Mouse (Mus musculus) embryonic facial prominence, embryonic 15.5 days (tissue): Measurements from ENCODE around the gene Slit3. TPM values are rescaled to one million over a fixed set of nuclear protein-coding genes. Genes with fewer than 3 reads are reported as not detected.
A peak's percentile ranks its signal among the peaks of the same experiment; 100 is the strongest.

ENCODE experiments used
- ATAC-seq: fragments of 200-750 bp; cut with Nextera tagmentation; 2 replicates; pipeline ENCODE4 v1.8.0; 2017; ENCODE audit warnings: low read depth, moderate TSS enrichment; ENCODE audit not compliant: insufficient number of reproducible peaks, low FRiP score, low TSS enrichment
- H3K27ac ChIP-seq: fragments of 300-500 bp; sonication (generic); replicated peaks from 2 replicates; pipeline ENCODE4 v1.5.1; 2015; ENCODE audit warnings: mild to moderate bottlenecking, inconsistent platforms
- H3K27me3 ChIP-seq: fragments of 300-500 bp; sonication (generic); 2 replicates; pipeline ENCODE4 v1.6.1; 2015; ENCODE audit warnings: inconsistent platforms
- H3K36me3 ChIP-seq: fragments of 300-500 bp; sonication (generic); 2 replicates; pipeline ENCODE4 v1.6.1; 2015; ENCODE audit warnings: mild to moderate bottlenecking, inconsistent platforms
- H3K4me1 ChIP-seq: fragments of 300-500 bp; sonication (generic); 2 replicates; pipeline ENCODE4 v1.6.1; 2015; ENCODE audit warnings: inconsistent platforms
- H3K4me2 ChIP-seq: fragments of 300-500 bp; sonication (generic); replicated peaks from 2 replicates; pipeline ENCODE4 v1.6.1; 2015; ENCODE audit warnings: mild to moderate bottlenecking, inconsistent platforms
- H3K4me3 ChIP-seq: fragments of 300-500 bp; sonication (generic); replicated peaks from 2 replicates; pipeline ENCODE4 v1.5.1; 2015; ENCODE audit warnings: mild to moderate bottlenecking, inconsistent platforms
- H3K9ac ChIP-seq: fragments of 300-500 bp; sonication (generic); 2 replicates; pipeline ENCODE4 v1.6.1; 2015; ENCODE audit warnings: inconsistent platforms
- H3K9me3 ChIP-seq: fragments of 300-500 bp; sonication (generic); replicated peaks from 2 replicates; pipeline ENCODE4 v1.6.1; 2016; ENCODE audit warnings: inconsistent platforms
- WGBS: fragments of 180-500 bp; shearing (Covaris S2); methylation state at CpG from one replicate; pipeline ENCODE4 v1.1.7; 2015; 5-methylcytosine and 5-hydroxymethylcytosine counted together
- polyA plus RNA-seq: library from polyadenylated mRNA; unstranded; fragments of >200 nt; fragmentation: Nextera tagmentation; extraction: Ambion mirVana; gene quantifications from 2 replicates; pipeline ENCODE4 v1.2.1, GENCODE M21; 2015

Slit3 gene
- polyA plus RNA-seq, 1 experiment from 2014 or later, result 27.6 TPM

DNA sequence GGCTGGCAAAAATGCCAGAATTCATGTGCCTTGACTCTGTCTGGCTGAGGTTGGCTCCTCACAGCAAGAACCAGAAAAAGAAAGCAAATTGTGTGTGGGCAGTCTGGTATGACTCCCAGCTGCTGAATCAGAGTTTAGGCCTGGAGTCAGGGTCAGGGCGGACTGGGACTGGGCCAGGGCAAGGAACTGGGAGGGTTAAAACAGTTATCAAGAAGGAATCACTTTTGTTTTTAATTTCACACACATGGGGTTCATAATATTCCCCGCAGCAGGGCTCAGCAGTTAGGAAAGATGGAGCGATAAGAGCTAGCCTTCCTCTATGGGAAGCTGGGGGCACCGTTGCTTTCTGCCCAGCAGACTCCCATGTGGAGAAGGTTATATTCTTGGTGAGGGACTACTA lies 234.8 kb downstream of the Slit3 start:
- Histone ChIP-seq H3K4me3 (no peak overlapping the region), H3K36me3 (no peaks in the 10 kb centered on the region), H3K4me2 (no peak overlapping the region), H3K9ac (no peak overlapping the region), H3K4me1 (peaks cover 11% of the 10 kb centered on the region; the same call in 1 of the 2 replicates), H3K27ac (no peak overlapping the region), H3K9me3 (no peaks in the 10 kb centered on the region), H3K27me3 (no peaks in the 10 kb centered on the region)
- 55% methylated on average over 4 of the region's 4 CpGs for WGBS
- no peak for ATAC-seq

DNA sequence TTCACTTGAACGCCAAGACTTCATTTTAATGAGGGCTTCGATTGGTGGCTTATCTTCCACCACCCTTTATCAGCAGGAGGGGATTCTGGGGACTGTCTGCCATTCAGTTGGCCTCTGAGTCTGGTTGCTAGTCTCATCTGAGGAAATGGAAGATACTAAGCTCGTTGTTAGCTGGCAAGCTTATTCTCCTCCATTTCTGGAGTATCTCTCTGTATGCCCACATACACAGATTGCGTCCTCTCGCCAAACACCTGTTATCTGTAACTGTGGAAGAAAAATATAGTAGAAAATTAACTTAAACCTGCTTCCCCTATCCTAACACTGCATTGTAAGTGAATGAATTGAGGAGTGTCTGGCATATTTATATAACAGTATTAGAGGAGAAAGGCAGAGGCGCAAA lies 240.0 kb downstream of the Slit3 start:
- no peak for ATAC-seq
- no peaks in the 10 kb centered on the region for H3K9me3 ChIP-seq
- no peak overlapping the region for H3K4me3 ChIP-seq
- H3K27ac ChIP-seq, result no peak overlapping the region
- no peaks in the 10 kb centered on the region for H3K27me3 ChIP-seq
- H3K9ac ChIP-seq, result no peak overlapping the region
- no peak overlapping the region for H3K4me2 ChIP-seq
- no peaks in the 10 kb centered on the region for H3K36me3 ChIP-seq
- WGBS, result 89% methylated on average over 6 of the region's 6 CpGs
- peaks cover 19% of the 10 kb centered on the region; the same call in 1 of the 2 replicates for H3K4me1 ChIP-seq

DNA sequence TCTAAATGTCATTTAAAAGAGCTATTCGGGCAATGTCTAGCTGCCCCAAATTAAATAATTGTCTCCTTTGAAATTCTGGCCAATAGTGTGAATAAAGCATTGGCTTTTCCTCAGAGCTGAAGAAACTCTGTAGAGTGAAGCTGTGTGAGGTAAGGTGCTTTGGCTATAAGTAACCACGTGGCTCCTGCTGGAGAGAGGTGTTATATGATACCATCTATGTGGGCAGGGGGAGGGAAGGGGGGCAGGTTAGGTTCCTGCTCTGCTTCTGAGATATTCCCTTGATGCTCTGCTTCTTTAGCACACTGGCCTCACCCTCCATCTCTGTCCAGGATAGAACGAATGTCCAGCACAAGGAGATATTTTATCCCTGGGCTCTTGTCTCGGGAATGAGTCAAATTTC lies 242.0 kb downstream of the Slit3 start:
- H3K4me2 ChIP-seq, result no peak overlapping the region
- H3K4me3 ChIP-seq, result no peak overlapping the region
- no peak overlapping the region for H3K9ac ChIP-seq
- 45% methylated on average over 4 of the region's 4 CpGs for WGBS
- H3K36me3 ChIP-seq, result no peaks in the 10 kb centered on the region
- no peaks in the 10 kb centered on the region for H3K9me3 ChIP-seq
- H3K4me1 ChIP-seq, result peaks cover 17% of the 10 kb centered on the region; the same call in 1 of the 2 replicates
- no peak overlapping the region for H3K27ac ChIP-seq
- no peaks in the 10 kb centered on the region for H3K27me3 ChIP-seq
- no peak for ATAC-seq

DNA sequence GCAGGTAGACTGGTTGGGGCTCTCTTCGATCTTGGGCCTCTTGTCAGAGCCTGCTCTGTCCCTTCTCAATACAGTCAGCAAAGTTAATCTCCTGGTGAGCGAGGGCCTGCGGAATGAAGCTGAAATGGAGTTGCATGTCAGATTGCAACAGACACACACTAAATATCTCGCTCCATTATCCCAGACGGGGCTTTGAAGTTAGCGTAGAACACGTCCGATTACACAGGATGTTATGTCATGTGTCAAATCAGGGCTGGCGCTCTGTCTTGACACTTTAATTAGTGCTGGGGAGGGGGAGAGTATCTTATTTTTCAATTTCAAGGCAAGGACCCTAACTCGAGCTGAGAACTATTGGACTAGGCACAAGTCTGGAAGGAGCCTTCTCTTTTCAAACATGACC lies 243.4 kb downstream of the Slit3 start:
- no peak overlapping the region for H3K4me2 ChIP-seq
- H3K9me3 ChIP-seq, result no peaks in the 10 kb centered on the region
- WGBS, result 41% methylated on average over 10 of the region's 10 CpGs
- no peaks in the 10 kb centered on the region for H3K36me3 ChIP-seq
- H3K9ac ChIP-seq, result no peak overlapping the region
- H3K4me1 ChIP-seq, result peaks cover 14% of the 10 kb centered on the region; the same call in 1 of the 2 replicates
- H3K27me3 ChIP-seq, result no peaks in the 10 kb centered on the region
- no peak overlapping the region for H3K27ac ChIP-seq
- ATAC-seq, result no peak
- no peak overlapping the region for H3K4me3 ChIP-seq

DNA sequence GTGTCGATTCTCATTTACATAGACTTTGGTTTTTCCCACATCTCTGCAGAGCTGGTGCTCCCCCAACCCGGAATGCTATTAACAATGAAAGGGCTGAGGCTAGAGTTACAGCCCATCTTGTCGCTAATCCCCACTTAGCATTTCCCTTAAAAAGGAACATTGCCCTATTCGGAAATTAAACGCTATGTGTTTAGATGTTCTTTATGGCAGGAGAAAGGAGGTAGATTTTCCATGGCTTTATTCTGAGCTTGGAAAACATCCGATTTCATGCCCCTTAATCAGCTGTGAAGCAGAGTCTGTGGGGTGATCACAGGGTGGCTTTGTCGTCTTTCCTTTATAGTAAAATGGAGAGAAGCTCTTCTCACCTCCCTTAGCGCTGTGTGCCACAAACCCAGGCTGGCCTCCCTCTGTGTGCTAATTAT lies 244.5 kb downstream of the Slit3 start:
- H3K36me3 ChIP-seq, result no peaks in the 10 kb centered on the region
- no peaks in the 10 kb centered on the region for H3K9me3 ChIP-seq
- 14% methylated on average over 8 of the region's 8 CpGs for WGBS
- no peak overlapping the region for H3K9ac ChIP-seq
- no peaks in the 10 kb centered on the region for H3K27me3 ChIP-seq
- no peak overlapping the region for H3K4me3 ChIP-seq
- H3K27ac ChIP-seq, result no peak overlapping the region
- H3K4me1 ChIP-seq, result peaks cover 14% of the 10 kb centered on the region; the same call in 1 of the 2 replicates
- ATAC-seq, result no peak
- H3K4me2 ChIP-seq, result no peak overlapping the region

DNA sequence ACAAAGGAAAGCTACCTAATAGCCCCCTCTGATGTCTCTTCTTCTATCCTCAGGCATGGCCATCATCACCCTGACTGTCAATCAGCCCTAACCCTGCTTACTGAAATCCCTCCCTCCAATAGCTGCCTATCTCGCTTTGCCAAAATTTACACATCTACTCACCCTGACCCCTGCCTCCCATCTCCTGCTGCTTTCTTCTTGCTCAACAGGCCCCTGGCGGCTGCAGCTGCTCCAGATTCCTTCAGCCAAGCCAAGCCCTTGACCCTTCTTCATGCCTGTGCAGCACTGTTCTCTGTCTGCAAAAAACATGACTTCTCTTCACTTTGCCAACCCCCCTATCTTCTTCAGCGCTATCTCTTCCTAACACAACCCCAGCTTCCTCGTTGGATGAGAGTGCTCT lies 245.6 kb downstream of the Slit3 start:
- Histone ChIP-seq H3K27ac (no peak overlapping the region), H3K4me2 (no peak overlapping the region), H3K9ac (no peak overlapping the region), H3K9me3 (no peaks in the 10 kb centered on the region), H3K27me3 (no peaks in the 10 kb centered on the region), H3K4me1 (peaks cover 17% of the 10 kb centered on the region), H3K4me3 (no peak overlapping the region), H3K36me3 (no peaks in the 10 kb centered on the region)
- no peak for ATAC-seq
- WGBS, result 81% methylated on average over 4 of the region's 4 CpGs

DNA sequence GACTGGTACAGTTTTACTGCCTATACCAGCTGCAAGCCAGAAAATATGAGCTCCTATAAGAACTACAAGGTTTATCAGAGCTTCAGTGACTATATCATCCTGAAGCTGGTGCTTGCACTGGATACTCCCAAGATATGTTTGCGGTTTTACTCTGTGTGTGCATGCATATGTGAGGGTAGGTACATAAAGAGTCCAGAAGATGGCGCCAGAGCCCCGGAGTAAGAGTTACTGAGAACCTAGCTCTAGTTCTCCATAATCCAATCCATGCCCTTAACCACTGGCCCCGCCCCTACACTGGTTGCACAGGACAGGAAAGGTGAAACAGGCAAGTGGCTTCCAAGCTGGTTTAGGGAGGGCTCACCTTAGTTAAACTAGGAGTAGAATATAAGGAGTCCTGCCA lies 246.2 kb downstream of the Slit3 start:
- no peak for ATAC-seq
- no peaks in the 10 kb centered on the region for H3K36me3 ChIP-seq
- H3K27ac ChIP-seq, result no peak overlapping the region
- no peaks in the 10 kb centered on the region for H3K9me3 ChIP-seq
- H3K27me3 ChIP-seq, result no peaks in the 10 kb centered on the region
- H3K4me1 ChIP-seq, result peaks cover 17% of the 10 kb centered on the region
- H3K4me3 ChIP-seq, result no peak overlapping the region
- no peak overlapping the region for H3K9ac ChIP-seq
- 84% methylated on average over 4 of the region's 4 CpGs for WGBS
- no peak overlapping the region for H3K4me2 ChIP-seq

DNA sequence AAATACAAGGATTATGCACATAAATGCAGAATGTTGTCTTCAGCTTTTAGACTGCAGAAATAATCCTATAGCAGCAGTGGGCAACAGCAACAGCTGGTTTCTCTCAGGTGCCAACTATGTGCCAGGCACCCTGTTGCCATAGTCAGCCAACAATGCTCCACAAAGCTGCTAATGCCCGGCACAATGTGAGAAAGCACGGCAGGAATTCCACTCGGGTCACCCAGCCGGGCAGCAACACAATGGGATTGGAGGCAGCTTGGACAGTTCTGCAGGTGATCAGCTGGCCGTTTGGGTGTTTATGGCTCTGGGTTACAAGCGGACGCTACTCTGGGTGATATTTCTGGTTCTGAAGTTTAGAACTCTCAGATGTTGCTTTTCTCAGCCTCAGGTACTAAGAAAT lies 248.9 kb downstream of the Slit3 start:
- WGBS, result 43% methylated on average over 7 of the region's 7 CpGs
- no peak overlapping the region for H3K4me2 ChIP-seq
- ATAC-seq, result no peak
- H3K36me3 ChIP-seq, result no peaks in the 10 kb centered on the region
- H3K27ac ChIP-seq, result no peak overlapping the region
- no peak overlapping the region for H3K9ac ChIP-seq
- peaks cover 9% of the 10 kb centered on the region for H3K4me1 ChIP-seq
- 0 out of 2 replicates have a peak, but pooled peaks cover 3% of the 10 kb centered on the region for H3K9me3 ChIP-seq
- no peak overlapping the region for H3K4me3 ChIP-seq
- no peaks in the 10 kb centered on the region for H3K27me3 ChIP-seq

DNA sequence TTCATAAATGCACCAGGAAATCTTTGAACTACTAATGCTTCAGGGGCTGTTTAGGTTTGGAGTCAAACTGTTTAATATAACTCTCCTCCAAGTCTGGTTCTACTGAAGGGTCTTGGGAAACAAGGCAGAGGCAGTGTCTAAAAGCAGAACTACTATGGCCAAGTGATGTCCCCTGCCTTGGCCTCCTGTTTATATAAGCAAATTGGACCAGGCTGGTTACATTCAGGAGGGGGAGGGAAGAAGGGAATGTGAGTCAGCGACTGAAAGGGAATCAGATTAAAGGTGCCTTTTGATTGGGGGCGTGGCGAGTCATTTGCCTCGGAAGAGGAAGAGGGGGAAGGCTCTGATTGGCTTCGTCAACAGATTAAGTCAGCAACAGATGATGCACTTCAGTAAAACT lies 249.7 kb downstream of the Slit3 start:
- no peak overlapping the region for H3K9ac ChIP-seq
- no peak overlapping the region for H3K4me3 ChIP-seq
- peaks cover 3% of the 10 kb centered on the region; the same call in 1 of the 2 replicates for H3K4me1 ChIP-seq
- H3K27me3 ChIP-seq, result no peaks in the 10 kb centered on the region
- H3K4me2 ChIP-seq, result no peak overlapping the region
- WGBS, result 19% methylated on average over 5 of the region's 5 CpGs
- no peaks in the 10 kb centered on the region for H3K36me3 ChIP-seq
- H3K27ac ChIP-seq, result no peak overlapping the region
- 0 out of 2 replicates have a peak, but pooled peaks cover 3% of the 10 kb centered on the region for H3K9me3 ChIP-seq
- ATAC-seq, result no peak

DNA sequence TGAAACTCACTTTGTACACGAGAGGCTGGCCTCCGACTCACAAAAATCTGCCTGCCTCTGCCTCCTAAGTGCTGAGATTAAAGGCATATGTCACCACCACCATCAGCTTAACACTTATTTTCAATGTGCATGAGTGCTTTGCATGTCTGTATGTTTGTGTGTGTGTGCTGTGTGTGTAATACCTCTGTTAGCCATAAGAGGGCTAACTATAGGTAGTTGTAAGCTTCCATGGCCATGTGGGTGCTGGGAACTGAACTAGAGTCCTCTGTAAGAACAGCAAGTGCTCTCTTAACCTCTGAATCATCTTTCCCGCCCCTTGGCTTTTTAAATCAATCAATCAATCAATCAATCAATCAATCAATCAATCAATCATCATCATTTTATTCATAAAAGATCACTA lies 251.4 kb downstream of the Slit3 start:
- 92% methylated on average over 3 of the region's 3 CpGs for WGBS
- Histone ChIP-seq H3K4me1 (peaks cover 3% of the 10 kb centered on the region; the same call in 1 of the 2 replicates), H3K9ac (no peak overlapping the region), H3K4me2 (no peak overlapping the region), H3K4me3 (no peak overlapping the region), H3K27me3 (no peaks in the 10 kb centered on the region), H3K27ac (no peak overlapping the region), H3K36me3 (no peaks in the 10 kb centered on the region), H3K9me3 (0 out of 2 replicates have a peak, but pooled peaks cover 3% of the 10 kb centered on the region)
- ATAC-seq, result no peak

DNA sequence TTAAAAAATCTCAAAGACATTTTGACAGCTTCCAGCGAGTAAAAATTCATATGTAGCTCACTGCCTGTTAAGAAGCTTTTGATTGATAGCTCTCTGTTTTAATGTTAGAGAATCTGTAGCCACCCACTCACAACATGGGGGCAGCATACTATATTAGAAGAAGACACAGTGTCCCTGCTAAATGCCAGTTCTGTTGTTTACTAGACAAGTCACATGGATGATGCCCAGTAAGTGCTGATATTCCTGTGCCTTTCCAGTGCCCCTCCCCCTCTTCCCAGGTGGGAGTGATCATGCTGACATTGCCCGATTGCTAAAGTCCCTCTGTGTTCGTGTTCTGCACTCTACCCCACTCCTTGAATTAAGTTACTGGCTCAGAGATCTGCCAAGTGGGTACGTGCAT lies 254.0 kb downstream of the Slit3 start:
- H3K36me3 ChIP-seq, result no peaks in the 10 kb centered on the region
- no peak for ATAC-seq
- 0 out of 2 replicates have a peak, but pooled peaks cover 3% of the 10 kb centered on the region for H3K9me3 ChIP-seq
- H3K4me2 ChIP-seq, result no peak overlapping the region
- no peak overlapping the region for H3K9ac ChIP-seq
- H3K4me3 ChIP-seq, result no peak overlapping the region
- 64% methylated on average over 4 of the region's 4 CpGs for WGBS
- H3K27ac ChIP-seq, result no peak overlapping the region
- peaks cover 17% of the 10 kb centered on the region for H3K4me1 ChIP-seq
- H3K27me3 ChIP-seq, result no peaks in the 10 kb centered on the region

DNA sequence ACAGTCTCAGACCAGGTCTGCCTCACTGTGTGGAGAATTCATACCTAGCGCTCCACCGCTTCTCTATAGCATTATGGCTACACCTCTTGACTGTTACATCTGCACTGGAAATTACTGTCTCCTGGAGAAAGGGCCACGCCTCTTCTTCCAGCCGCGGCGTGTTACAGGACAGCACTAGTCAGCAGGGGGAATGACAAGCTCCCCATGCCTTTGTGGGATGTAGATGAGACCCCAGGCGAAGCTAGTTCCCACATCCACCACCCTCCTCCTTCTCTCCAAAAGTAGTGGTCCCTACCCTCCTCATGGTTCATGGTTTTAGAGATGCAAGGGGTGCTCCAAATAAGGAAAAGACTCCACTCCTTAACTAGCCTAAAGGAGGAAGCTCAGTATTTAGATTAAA lies 257.8 kb downstream of the Slit3 start:
- Histone ChIP-seq H3K4me1 (peaks cover 14% of the 10 kb centered on the region), H3K4me3 (0 out of 2 replicates have a peak overlapping the region, but pooled peaks have one; percentile 23), H3K27me3 (no peaks in the 10 kb centered on the region), H3K36me3 (no peaks in the 10 kb centered on the region), H3K9me3 (no peaks in the 10 kb centered on the region), H3K9ac (no peak overlapping the region), H3K4me2 (peak overlapping the region; percentile 39), H3K27ac (peak overlapping the region; percentile 83; the same call in 1 of the 2 replicates)
- 49% methylated on average over 7 of the region's 7 CpGs for WGBS
- ATAC-seq, result peak; percentile 63
